In the genomic region with DNA sequence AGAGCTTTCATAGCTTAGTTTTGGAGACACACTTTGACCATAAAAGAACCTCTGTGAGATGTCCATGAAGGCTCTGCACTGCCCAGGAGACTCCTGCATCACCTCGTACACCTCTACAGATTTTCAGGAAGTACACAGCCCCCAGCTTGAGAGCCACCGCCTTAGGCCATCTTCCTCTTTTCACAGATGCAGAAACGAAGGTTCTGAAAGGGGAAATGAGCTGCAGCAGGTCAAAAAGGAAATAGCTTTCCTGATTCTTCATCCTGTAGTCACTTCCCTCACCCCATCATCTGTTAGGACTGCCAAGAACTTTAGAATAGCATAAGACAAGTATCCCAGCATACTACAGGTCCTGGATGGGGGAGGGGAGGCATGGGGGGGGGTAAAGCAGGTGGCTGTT, we compare ENCODE assay signal across 30 mouse cellular contexts. TPM values are rescaled to one million over a fixed set of nuclear protein-coding genes. Genes with fewer than 3 reads are reported as not detected.
DNase-seq lines count a peak whose midpoint lies in the region; ATAC-seq and TF ChIP-seq lines count a peak whose summit lies in the region.
"Had no signal": no experiment of that assay in that cellular context is flagged by ENCODE, and none has a peak within 500 bp of the region (broad histone marks: within the 10 kb centered on the region; RNA-seq: fewer than 3 reads in every experiment).

No protein-coding gene starts in this region.

- WGBS in lung, postnatal 0 days = 55% methylated on average over 3 of the region's 3 CpGs
- WGBS in bone marrow, adult 2 months = 6% methylated on average over 3 of the region's 3 CpGs
- WGBS in macrophage (ENCODE audit: missing documents) = 3% methylated on average over 3 of the region's 3 CpGs
- 66% methylated on average over 3 of the region's 3 CpGs for WGBS in midbrain, postnatal 0 days
- 70% methylated on average over 3 of the region's 3 CpGs for WGBS in cerebellum, adult 2 months

- H3K4me3 ChIP-seq in lung, postnatal 0 days (ENCODE audit: low read depth, low read length) = no peak overlapping the region
- H3K4me3 ChIP-seq in bone marrow, adult 2 months (replicated peaks; ENCODE audit: control insufficient read depth, low read depth, low read length) = no peak overlapping the region
- no peak overlapping the region for H3K4me3 ChIP-seq in macrophage (ENCODE audit: inconsistent target)
- no peak overlapping the region for H3K4me3 ChIP-seq in midbrain, postnatal 0 days (ENCODE audit: low read depth, low read length)
- H3K4me3 ChIP-seq in cerebellum, adult 2 months (replicated peaks; ENCODE audit: insufficient read depth, low read depth, low read length) = no peak overlapping the region
- H3K4me3 ChIP-seq: embryonic facial prominence, embryonic 12.5 days; erythroblast, embryonic 14.5 days; hindbrain, embryonic 12.5 days; limb, embryonic 10.5 days; midbrain, embryonic 13.5 days; neural tube, embryonic 15.5 days had no signal

- peak; percentile 28 for DNase-seq in lung, postnatal 36 days
- DNase-seq in lung, postnatal 0 days (ENCODE audit: low spot score) = no peak
- DNase-seq in yolk sac, embryonic 10.5 days (ENCODE audit: low spot score) = no peak
- DNase-seq in midbrain, postnatal 0 days (ENCODE audit: low spot score) = no peak
- no peak for DNase-seq in cerebellum, adult 2 months
- DNase-seq: adrenal gland, adult 8-10 months; cerebellum, adult 11 months; gastrocnemius, postnatal 10 days; kidney, adult 2 months; kidney, postnatal 10 days; liver, postnatal 0 days; lung, postnatal 4 days; right cerebral cortex, postnatal 25 days; thymus, postnatal 14 days had no signal

- no peaks in the 10 kb centered on the region for H3K27me3 ChIP-seq in lung, postnatal 0 days (replicated peaks; ENCODE audit: insufficient read depth, low read length)
- 0 out of 2 replicates have a peak, but pooled peaks cover 5% of the 10 kb centered on the region for H3K27me3 ChIP-seq in midbrain, postnatal 0 days (ENCODE audit: insufficient read depth, low read length)
- no peaks in the 10 kb centered on the region for H3K27me3 ChIP-seq in cerebellum, adult 2 months (ENCODE audit: control insufficient read depth, insufficient read depth, low read length)

- H3K36me3 ChIP-seq in lung, postnatal 0 days (ENCODE audit: insufficient read depth, low read length) = no peaks in the 10 kb centered on the region
- H3K36me3 ChIP-seq in macrophage (ENCODE audit: inconsistent target) = no peaks in the 10 kb centered on the region
- H3K36me3 ChIP-seq in midbrain, postnatal 0 days (ENCODE audit: insufficient read depth, low read length) = no peaks in the 10 kb centered on the region
- H3K36me3 ChIP-seq: embryonic facial prominence, embryonic 12.5 days; hindbrain, embryonic 12.5 days; limb, embryonic 10.5 days; midbrain, embryonic 13.5 days; neural tube, embryonic 15.5 days had no signal

- H3K27ac ChIP-seq in lung, postnatal 0 days (ENCODE audit: low read length) = no peak overlapping the region
- H3K27ac ChIP-seq in bone marrow, adult 2 months (ENCODE audit: control insufficient read depth, insufficient read depth, low read depth, low read length, poor library complexity) = peak overlapping the region; percentile 43; the same call in 1 of the 2 replicates
- peak overlapping the region; percentile 35; the same call in 1 of the 2 replicates for H3K27ac ChIP-seq in macrophage
- H3K27ac ChIP-seq in midbrain, postnatal 0 days (ENCODE audit: low read depth, low read length) = no peak overlapping the region
- no peak overlapping the region for H3K27ac ChIP-seq in cerebellum, adult 2 months (ENCODE audit: insufficient read depth, low read length)
- H3K27ac ChIP-seq: embryonic facial prominence, embryonic 12.5 days; hindbrain, embryonic 12.5 days; limb, embryonic 10.5 days; midbrain, embryonic 13.5 days; neural tube, embryonic 15.5 days had no signal

- TF ChIP-seq POLR2A in bone marrow, adult 2 months (IDR thresholded peaks at IDR 0.05; ENCODE audit: borderline replicate concordance, control insufficient read depth, low read depth, low read length) = no peak
- no peak for TF ChIP-seq POLR2A in cerebellum, adult 2 months (IDR thresholded peaks at IDR 0.05; ENCODE audit: borderline replicate concordance, insufficient read depth, low read length)

- no peaks in the 10 kb centered on the region for H3K4me1 ChIP-seq in lung, postnatal 0 days (ENCODE audit: insufficient read depth, low read depth, low read length)
- H3K4me1 ChIP-seq in bone marrow, adult 2 months (ENCODE audit: control insufficient read depth, insufficient read depth, low read length) = peaks cover 2% of the 10 kb centered on the region
- H3K4me1 ChIP-seq in midbrain, postnatal 0 days (ENCODE audit: insufficient read depth, low read length) = no peaks in the 10 kb centered on the region
- no peaks in the 10 kb centered on the region for H3K4me1 ChIP-seq in cerebellum, adult 2 months (ENCODE audit: control insufficient read depth, insufficient read depth, low read length)
- H3K4me1 ChIP-seq: embryonic facial prominence, embryonic 12.5 days; hindbrain, embryonic 12.5 days; limb, embryonic 10.5 days; midbrain, embryonic 13.5 days; neural tube, embryonic 15.5 days had no signal

- TF ChIP-seq EP300 in lung, postnatal 0 days (IDR thresholded peaks at IDR 0.05) = no peak

- no peak for TF ChIP-seq CTCF in lung, postnatal 0 days (IDR thresholded peaks at IDR 0.05)
- no peak for TF ChIP-seq CTCF in bone marrow, adult 2 months (IDR thresholded peaks at IDR 0.05; ENCODE audit: control insufficient read depth, insufficient read depth, low read length)
- TF ChIP-seq CTCF in midbrain, postnatal 0 days (IDR thresholded peaks at IDR 0.05) = no peak
- TF ChIP-seq CTCF in cerebellum, adult 2 months (IDR thresholded peaks at IDR 0.05; ENCODE audit: borderline replicate concordance, insufficient read depth, low read depth, low read length) = no peak

- H3K79me2 ChIP-seq in macrophage (ENCODE audit: inconsistent target) = no peaks in the 10 kb centered on the region

- ATAC-seq in lung, postnatal 0 days = no peak
- ATAC-seq in midbrain, postnatal 0 days (ENCODE audit: low FRiP score) = no peak
- ATAC-seq: forebrain, embryonic 14.5 days; inflammation-experienced regulatory T-cells, adult 6 months; midbrain, embryonic 13.5 days; Patski had no signal

- no peaks in the 10 kb centered on the region for H3K9me3 ChIP-seq in lung, postnatal 0 days (ENCODE audit: low read length)
- H3K9me3 ChIP-seq in midbrain, postnatal 0 days (ENCODE audit: low read length) = no peaks in the 10 kb centered on the region
- H3K9me3 ChIP-seq: embryonic facial prominence, embryonic 12.5 days; hindbrain, embryonic 12.5 days; limb, embryonic 10.5 days; midbrain, embryonic 13.5 days; neural tube, embryonic 15.5 days had no signal

- H3K4me2 ChIP-seq in lung, postnatal 0 days (replicated peaks; ENCODE audit: low read depth, low read length) = no peak overlapping the region
- no peak overlapping the region for H3K4me2 ChIP-seq in midbrain, postnatal 0 days (ENCODE audit: low read depth, low read length, poor library complexity, severe bottlenecking)
- H3K4me2 ChIP-seq: embryonic facial prominence, embryonic 12.5 days; hindbrain, embryonic 12.5 days; midbrain, embryonic 13.5 days; neural tube, embryonic 15.5 days had no signal

- H3K9ac ChIP-seq in lung, postnatal 0 days (replicated peaks; ENCODE audit: low read depth) = no peak overlapping the region
- H3K9ac ChIP-seq in midbrain, postnatal 0 days (replicated peaks; ENCODE audit: low read length, poor library complexity, severe bottlenecking) = no peak overlapping the region
- H3K9ac ChIP-seq: embryonic facial prominence, embryonic 12.5 days; hindbrain, embryonic 12.5 days; liver, postnatal 0 days; midbrain, embryonic 13.5 days; neural tube, embryonic 15.5 days had no signal

RNA-seq across cellular contexts. Expression of a gene that starts 23.9 kb away (rescaled TPM):
- not detected in 2 replicates for polyA plus RNA-seq in lung, postnatal 0 days (2015; fragmentation: Nextera tagmentation; extraction: Ambion mirVana)
- polyA plus RNA-seq in bone marrow, adult 2 months (2011; ENCODE audit: insufficient read depth, insufficient read length, low replicate concordance, missing spikeins) = 0.66 TPM in 1 of 2 replicates, not detected in the other
- total RNA-seq in macrophage (2018; cell fraction: chromatin; rRNA removed) = under 1 TPM in 5 of 26 experiments, not detected in 21; 0.42 to 0.68 (median 0.62) TPM
- under 1 TPM in 2 of 26 experiments, not detected in 24; 0.09 to 0.18 TPM for total RNA-seq in macrophage (2018; cell fraction: cytosol; rRNA removed)
- 1 to 10 TPM in 1 of 26 experiments, not detected in 25; 1.5 TPM for total RNA-seq in macrophage (2018; cell fraction: nucleus; rRNA removed)
- not detected in 3 replicates for polyA plus RNA-seq in macrophage (2018)
- total RNA-seq in midbrain, postnatal 0 days (2014; rRNA removed) = not detected in 2 replicates
- polyA plus RNA-seq in midbrain, postnatal 0 days (2015; fragmentation: Nextera tagmentation; extraction: Ambion mirVana) = not detected in 2 replicates
- 0.08 and 0.49 TPM in 2 replicates for polyA plus RNA-seq in cerebellum, adult 2 months (2012; rRNA removed)
- total RNA-seq: adrenal gland, adult 8-10 months; gastrocnemius, postnatal 10 days; heart, adult 8-10 months; liver, adult 2 months had no signal
- polyA plus RNA-seq: C2C12; erythroblast, embryonic 14.5 days; forebrain, embryonic 14.5 days; hindbrain, embryonic 12.5 days; liver, adult 2 months; neural tube, embryonic 15.5 days; Patski had no signal

RNA-seq across cellular contexts. Expression of a gene that starts 24.1 kb away (rescaled TPM):
- polyA plus RNA-seq in lung, postnatal 0 days (2015; fragmentation: Nextera tagmentation; extraction: Ambion mirVana) = 0.12 TPM in 1 of 2 replicates, not detected in the other
- polyA plus RNA-seq in bone marrow, adult 2 months (2011; ENCODE audit: insufficient read depth, insufficient read length, low replicate concordance, missing spikeins) = not detected in 2 replicates
- not detected for total RNA-seq in macrophage (2018; cell fraction: chromatin; rRNA removed)
- total RNA-seq in macrophage (2018; cell fraction: cytosol; rRNA removed) = not detected
- total RNA-seq in macrophage (2018; cell fraction: nucleus; rRNA removed) = not detected
- polyA plus RNA-seq in macrophage (2018) = not detected in 3 replicates
- total RNA-seq in midbrain, postnatal 0 days (2014; rRNA removed) = not detected in 2 replicates
- polyA plus RNA-seq in midbrain, postnatal 0 days (2015; fragmentation: Nextera tagmentation; extraction: Ambion mirVana) = not detected in 2 replicates
- 0.10 TPM in 1 of 2 replicates, not detected in the other for polyA plus RNA-seq in cerebellum, adult 2 months (2012; rRNA removed)
- total RNA-seq: adrenal gland, adult 8-10 months; gastrocnemius, postnatal 10 days; layer of hippocampus, adult 8-10 months; left cerebral cortex, adult 18-20 months; liver, adult 2 months had no signal
- polyA plus RNA-seq: C2C12; erythroblast, embryonic 14.5 days; forebrain, embryonic 14.5 days; kidney, adult 2 months; liver, adult 2 months; midbrain, embryonic 13.5 days; neural tube, embryonic 15.5 days had no signal

RNA-seq across cellular contexts. Expression of a gene that starts 36.2 kb away (rescaled TPM):
- 0.50 and 0.54 TPM in 2 replicates for polyA plus RNA-seq in lung, postnatal 0 days (2015; fragmentation: Nextera tagmentation; extraction: Ambion mirVana)
- polyA plus RNA-seq in bone marrow, adult 2 months (2011; ENCODE audit: insufficient read depth, insufficient read length, low replicate concordance, missing spikeins) = 1.4 and 3.0 TPM in 2 replicates
- 1 to 10 TPM in 5 of 26 experiments, under 1 TPM in 15, not detected in 6; 0.38 to 2.8 (median 0.66) TPM for total RNA-seq in macrophage (2018; cell fraction: chromatin; rRNA removed)
- 10 to 100 TPM in 3 of 26 experiments, 1 to 10 TPM in 23; 4.4 to 10.8 (median 7.0) TPM for total RNA-seq in macrophage (2018; cell fraction: cytosol; rRNA removed)
- total RNA-seq in macrophage (2018; cell fraction: nucleus; rRNA removed) = 1 to 10 TPM in 25 of 26 experiments, under 1 TPM in 1; 0.65 to 9.1 (median 4.9) TPM
- 4.9 to 10.7 TPM (median 5.8 TPM) in 3 replicates for polyA plus RNA-seq in macrophage (2018)
- total RNA-seq in midbrain, postnatal 0 days (2014; rRNA removed) = 0.33 TPM in 1 of 2 replicates, not detected in the other
- 0.12 and 0.20 TPM in 2 replicates for polyA plus RNA-seq in midbrain, postnatal 0 days (2015; fragmentation: Nextera tagmentation; extraction: Ambion mirVana)
- polyA plus RNA-seq in cerebellum, adult 2 months (2012; rRNA removed) = 0.05 and 0.06 TPM in 2 replicates
- total RNA-seq: left cerebral cortex, adult 18-20 months had no signal
- polyA plus RNA-seq: C2C12; embryonic facial prominence, embryonic 12.5 days; erythroblast, embryonic 14.5 days; hindbrain, embryonic 12.5 days; Patski had no signal

Comparison
In these comparisons a context has a peak if more than half of its experiments do, and no peak if none do; other contexts are left out.
1. H3K27ac ChIP-seq: peak in bone marrow, adult 2 months (single experiment) and macrophage (single experiment); none in lung, postnatal 0 days (single experiment), midbrain, postnatal 0 days (single experiment) and cerebellum, adult 2 months (single experiment).